Mouse (Mus musculus): Measurements from ENCODE around the gene Lce1g.

DNA sequence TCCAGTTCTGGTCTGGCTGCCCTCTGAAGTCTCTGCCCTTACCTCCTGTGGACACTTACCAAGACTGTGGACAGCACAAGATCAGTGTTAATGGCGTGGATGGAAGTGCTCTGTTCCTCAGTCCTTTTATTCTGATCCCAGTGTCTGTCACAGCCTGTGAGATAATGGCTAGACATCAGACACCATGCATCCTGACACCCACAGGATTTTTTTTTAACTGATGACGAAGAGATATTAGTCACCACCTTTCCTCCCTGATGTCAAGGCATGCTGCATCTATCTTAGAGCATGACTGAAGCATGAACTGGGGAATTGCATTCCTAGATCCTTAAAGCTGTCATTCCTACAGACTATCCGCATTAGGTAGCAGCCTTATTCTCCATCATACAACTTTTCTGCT, 31.9 kb downstream of the Lce1g start, which contains the start of gene Lce1f:
- no peak for TF ChIP-seq CTCF (IDR thresholded peaks at IDR 0.05; ENCODE audit: low read depth)
- no peak for TF ChIP-seq EP300 (optimal IDR thresholded peaks at IDR 0.05)
